Mouse (Mus musculus) frontal cortex, postnatal 14 days (tissue): Measurements from ENCODE around the gene Mvb12b.

Experiments used
- DNase-seq, 2 experiments: peaks; one replicate each; pipeline ENCODE4 v3.0.0; 2022; ENCODE audit warnings: low spot score in 2 of 2

The Mvb12b gene

DNA sequence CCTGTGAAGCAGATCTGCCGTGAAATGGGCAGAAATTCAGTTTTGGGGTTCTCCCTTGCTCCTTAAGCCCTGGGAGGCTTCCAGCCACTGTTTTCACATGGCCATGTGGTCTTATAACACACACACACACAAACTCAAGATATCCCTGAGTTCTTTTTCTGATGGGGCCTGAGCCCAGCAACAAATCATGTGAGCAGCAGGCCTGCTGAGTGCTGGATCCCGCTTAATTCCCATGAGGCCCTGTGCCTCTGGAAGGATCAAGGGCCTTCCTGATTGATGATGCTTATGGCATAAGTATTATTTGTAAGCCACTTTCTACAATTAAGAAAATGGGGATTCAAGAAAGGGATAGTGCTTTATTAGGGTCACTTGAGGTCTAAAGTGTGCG is 2.5 kb downstream of the Mvb12b start:
- no peak for DNase-seq

DNA sequence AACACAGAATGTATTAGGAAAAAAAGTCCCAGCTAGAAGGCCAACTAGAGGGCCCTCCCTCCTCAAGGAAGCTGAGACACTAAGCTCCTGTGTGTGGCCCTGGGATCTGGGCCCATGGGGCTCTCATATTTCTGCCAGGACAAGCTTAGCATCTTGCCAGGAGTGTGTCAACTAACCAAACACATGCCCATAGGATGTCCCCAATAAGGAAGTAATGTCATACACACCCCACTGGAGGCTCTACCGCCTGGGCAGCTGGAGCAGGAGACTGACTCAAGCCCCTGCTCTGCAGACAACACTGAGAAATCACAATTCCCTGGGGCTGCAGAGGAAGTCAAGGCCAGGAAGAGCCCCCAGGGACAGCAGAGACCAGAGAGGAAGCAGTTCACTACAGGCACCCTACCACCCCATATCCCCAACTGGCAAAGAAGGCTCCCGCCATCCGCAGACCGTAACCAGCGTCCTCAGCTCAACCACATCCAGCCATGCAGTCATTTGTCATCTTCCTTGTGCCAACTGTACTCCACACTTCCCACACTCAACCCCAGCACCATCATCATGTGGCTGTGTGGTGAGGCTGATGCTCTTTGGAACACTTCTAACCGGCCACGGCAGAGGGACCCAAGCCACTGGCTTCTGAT is 3.0 kb downstream of the Mvb12b start:
- DNase-seq = no peak

GRCm38 (mm10) chr2:33879223-33879622 is 8.5 kb downstream of the Mvb12b start:
- DNase-seq = no peak

GRCm38 (mm10) chr2:33878437-33878836 is 9.3 kb downstream of the Mvb12b start:
- no peak for DNase-seq

DNA sequence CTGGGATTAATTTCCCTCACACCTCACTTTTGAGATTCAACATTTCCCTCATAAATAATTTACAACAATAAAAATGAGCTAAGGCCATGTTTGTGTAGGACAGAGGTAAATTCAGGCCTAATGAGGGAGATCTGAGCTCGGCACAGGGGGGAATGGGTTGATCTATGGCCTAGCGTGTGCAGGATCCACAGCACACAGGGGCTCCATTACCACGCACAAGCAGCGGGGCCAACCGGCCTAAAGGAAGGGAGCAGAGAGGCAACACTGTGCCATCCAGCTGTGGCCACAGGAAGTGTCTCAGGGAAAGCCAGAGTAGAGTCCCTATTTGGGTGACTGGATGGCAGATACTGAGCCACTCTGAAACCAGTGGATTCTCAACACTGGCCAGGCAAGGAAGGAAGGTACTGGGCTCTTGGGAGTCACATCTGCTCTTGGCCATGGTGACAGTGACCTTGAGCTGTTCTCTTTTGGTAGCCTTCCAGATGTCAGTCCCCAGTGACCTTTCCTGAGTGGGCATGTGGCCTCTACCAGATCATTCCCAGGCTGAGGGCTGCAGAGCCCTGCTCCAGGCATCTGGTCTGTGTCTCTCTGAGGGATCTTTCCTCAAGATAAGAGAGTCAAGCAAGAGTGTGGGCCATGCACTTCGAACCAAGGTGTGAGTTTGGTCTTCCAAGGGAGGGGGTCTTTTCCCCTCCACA is 9.9 kb downstream of the Mvb12b start:
- no peak for DNase-seq

DNA sequence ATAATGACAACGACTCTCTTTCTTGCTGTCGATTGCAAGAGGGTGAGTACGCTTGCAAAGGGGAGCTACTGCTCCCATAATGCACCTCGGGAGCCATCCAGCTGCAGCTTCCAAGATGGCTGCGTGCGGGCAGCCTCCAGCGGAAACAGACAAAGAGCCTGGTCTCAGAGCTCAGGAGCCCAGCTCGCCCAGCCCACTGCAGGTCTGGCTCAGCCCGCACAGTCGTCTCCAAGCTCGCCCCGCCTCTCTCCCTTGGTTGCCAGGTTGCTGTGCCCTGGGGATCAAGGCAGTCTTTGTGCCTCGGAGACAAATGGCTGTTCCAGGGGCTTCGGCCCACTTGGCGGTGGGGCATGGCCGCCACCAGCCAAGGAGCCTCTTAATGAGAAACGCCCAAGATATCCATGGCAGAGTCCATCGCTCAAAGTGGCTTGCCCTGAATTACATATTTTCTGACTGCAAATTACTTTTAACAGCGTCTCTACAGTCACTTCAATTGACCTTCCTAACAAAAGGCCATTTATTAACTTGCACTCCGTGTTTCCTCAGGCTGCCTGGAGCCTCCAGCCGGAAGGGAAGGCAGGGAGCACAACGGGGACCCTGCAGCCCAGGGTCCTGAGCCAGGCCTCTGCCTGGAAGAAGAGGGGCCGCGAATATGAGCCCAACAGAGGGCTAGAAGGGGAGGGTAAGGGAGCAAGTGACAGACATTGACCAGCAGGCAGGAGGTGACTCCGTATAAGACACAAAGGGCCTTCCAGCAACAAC is 11.0 kb downstream of the Mvb12b start:
- DNase-seq = peak; percentile 68 to 78

- DNase-seq = no peak
These were observed 12.2 kb downstream of the Mvb12b start for GRCm38 (mm10) chr2:33875594-33875993.

DNA sequence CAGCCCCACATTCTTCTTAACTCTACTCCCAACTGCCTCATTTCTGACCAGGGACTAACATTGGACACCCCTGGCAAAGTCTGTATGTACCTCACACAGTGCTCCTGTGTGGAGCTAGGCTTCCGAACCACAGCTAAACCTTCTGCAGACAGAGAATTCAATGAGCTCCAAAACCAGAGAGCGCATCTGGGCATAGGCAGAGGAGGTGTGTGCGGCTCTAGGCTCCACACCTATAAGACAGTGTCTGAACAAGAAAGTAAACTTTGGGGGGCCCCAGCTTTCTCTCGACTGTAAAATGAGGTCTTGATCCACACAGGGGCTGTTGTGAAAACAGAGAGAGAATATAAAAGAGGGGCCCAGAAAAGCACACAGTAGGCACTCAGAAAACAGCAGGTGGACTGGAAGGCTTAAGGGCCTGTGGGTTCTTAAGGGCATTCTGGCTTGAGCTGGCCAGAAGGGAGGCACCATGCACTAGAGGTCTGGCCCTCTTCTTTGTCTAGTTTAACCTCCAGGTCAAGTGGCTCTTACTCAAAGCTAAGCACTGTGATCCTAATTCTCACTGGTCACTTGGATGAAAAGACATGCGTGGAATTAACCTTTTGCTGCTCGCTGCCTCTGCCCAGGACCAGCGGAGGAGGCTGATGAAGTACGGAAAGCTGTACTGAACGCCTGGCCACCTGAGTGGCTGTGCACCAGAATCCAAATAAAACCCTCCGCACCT is 12.7 kb downstream of the Mvb12b start:
- no peak for DNase-seq

DNA sequence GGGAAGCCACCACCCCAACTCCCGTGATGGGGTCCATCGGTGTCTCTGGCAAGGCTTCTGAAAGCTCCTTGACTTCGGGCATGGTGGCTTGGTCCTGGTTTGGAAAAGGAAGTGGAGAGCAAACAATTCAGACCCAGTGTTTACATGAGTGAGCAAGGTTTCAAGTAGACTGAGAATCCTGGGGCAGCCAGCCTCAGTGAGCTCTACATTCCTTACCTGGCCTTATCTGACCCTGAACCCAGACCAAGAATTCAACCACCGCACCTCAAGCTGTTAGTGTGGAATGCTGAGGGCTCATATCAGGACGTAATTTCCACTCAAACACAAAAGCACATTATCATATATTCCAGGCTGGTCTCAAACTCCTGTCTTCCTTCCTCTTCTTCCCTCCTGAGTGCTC is 13.4 kb downstream of the Mvb12b start:
- DNase-seq = no peak

DNA sequence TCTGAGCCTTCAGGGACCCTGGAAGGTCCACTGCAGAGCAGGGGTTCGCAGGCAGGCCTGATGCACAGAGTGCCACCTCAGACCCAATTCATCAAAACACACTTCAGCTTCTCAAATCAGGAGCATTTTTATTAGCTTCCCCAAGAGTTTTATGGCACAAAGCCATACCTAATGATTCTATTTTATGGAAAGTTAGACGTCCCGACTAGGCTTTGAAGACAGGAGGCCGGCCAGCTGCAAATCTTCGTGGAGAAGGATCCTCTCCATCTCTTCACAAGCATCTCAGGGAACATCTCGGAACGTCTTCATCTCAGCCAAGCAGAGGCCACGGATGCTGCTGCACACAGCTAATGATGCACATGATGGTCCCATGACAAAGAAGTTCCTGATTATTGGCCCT is 14.2 kb downstream of the Mvb12b start:
- DNase-seq = no peak

DNA sequence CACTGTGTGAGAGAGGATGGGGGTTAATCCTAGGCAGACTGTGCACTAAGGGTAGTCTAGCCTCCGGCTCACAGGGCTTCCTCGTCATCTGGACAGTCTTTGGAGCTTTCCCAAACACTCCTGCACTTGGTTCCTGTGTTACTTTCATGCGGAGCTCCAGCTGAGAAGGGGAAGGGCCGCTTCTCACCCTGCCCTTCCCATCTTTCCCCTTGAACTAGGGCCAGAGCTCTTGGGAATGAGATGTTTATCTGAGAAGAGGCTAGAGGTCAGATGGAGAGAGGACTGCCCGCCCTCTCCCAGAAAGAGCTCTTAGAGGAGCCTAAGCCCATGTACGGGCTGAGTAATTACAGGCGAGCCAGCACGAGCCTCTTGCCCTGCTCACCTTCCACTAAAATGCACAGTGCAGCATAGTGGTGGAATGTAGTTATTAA is 14.9 kb downstream of the Mvb12b start:
- no peak for DNase-seq

- no peak for DNase-seq
These were observed 16.6 kb downstream of the Mvb12b start for GRCm38 (mm10) chr2:33871181-33871520.

GRCm38 (mm10) chr2:33870369-33871180 is 17.2 kb downstream of the Mvb12b start:
- DNase-seq = peak in 1 of 2 experiments; percentile 48

GRCm38 (mm10) chr2:33869689-33870343 is 17.9 kb downstream of the Mvb12b start:
- DNase-seq = no peak

DNA sequence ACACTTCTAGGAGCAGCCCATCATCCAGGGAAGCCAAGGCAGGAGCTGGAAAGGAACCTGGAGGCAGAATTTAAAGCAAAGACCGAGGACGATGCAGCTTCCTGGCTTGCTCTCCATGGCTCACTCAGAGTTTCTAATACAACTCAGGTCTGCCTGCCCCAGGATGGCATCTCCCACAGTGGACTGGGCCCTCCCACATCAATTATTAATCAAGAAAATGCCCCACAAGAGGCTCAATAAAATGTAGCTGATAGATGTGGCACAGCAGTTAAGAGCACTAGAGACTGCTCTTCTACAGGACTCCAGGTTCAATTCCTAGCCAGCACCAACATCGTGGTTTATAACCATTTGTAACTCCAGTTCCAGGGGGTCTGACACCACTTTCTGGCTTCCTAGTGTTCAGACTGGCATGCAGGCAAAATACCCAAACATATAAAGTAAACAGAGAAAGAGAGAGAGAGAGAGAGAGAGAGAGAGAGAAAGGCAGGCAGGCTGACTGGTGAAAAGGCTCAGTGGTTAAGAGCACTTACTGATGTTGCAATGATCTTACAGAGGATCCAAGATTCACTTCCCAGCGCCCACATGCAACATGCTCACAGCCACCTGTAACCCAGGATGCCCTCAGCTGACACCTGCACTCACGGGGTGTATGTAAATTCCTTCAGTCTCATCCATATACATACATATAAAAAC is 18.6 kb downstream of the Mvb12b start:
- DNase-seq = no peak

- no peak for DNase-seq
These were observed 19.4 kb downstream of the Mvb12b start for GRCm38 (mm10) chr2:33868322-33868721.

DNA sequence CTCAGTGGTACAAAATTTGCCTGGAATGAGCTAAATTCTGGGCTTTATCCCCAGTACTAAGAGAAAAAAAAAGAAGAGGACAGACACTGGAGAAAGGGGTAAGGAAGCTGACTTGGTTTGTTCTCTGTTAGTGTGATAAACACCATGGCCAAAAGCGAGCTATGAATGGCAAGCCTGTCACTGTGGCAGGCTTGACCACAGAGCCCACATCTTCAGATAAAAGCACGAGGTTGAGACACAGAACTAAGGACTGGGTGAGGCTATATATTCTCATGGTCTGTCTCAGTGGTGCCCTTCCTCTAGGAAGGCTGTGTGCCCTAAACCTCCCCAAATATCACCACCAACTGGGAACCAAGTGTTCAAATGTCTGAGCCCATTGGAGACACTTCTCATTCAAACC is 31.0 kb downstream of the Mvb12b start:
- DNase-seq = no peak

DNA sequence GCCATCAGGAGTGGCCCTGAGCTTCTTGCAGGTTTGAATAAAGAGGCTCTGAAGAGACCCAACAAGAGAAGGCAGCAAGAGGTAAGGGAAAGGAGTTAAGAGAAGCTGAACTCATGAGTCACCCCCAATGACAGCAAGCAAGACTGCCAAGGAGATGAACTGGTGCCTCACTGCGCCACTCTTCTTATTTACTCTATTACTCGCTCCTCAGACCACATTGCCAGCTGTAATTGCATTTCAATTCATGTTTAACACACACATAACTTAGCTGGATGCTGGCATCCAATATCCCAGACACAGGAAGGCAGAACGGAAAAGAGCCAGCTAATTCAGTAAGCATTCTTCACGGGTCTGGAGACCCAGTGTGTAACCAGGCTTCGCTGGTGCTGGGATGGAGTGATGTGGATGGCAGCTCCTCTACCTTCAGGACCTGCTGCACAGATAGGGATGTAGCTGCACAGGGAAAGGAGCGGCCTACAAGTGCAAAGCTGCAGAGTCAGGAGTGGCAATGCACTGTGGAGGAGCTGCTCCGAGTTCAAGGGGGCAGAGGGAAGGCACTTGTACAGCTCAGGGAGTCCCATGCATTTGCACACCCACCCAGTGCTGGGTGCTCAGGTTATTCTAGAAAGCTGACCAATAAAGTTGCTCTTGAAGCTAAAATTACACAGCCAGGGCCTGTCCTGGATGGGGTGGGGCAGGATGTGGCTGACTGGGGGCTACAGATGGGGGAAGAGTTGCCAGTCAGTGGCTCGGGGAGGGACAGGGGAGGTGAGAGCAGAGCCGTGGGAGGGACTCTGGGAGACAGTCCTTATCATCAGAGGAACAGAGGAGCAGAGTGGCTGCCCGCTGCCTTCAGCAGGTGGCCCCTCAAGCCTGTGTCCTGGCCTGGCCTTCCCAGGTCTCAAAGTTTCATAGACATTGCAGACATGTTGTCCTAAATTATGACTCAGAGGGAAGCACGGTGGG is 34.5 kb downstream of the Mvb12b start:
- no peak for DNase-seq

GRCm38 (mm10) chr2:33847196-33847834 is 40.4 kb downstream of the Mvb12b start:
- no peak for DNase-seq
